Mouse (Mus musculus): Measurements from ENCODE around the gene 3110001I22Rik.

- no peak for TF ChIP-seq CTCF (IDR thresholded peaks at IDR 0.05; ENCODE audit: low read depth)
- no peak for TF ChIP-seq EP300 (optimal IDR thresholded peaks at IDR 0.05)
Observed at GRCm38 (mm10) chr16:13704676-13705075, 32.9 kb downstream of the 3110001I22Rik start.

Data from stomach, postnatal 0 days (tissue).